Mouse (Mus musculus) thymus, adult 2 months (tissue): ENCODE data around the gene Gm32717.
"Not testable (repeated sequence)": the region's sequence is repeated elsewhere in the genome, so short reads cannot be mapped to it uniquely, and the experiment has no call there.

Source experiments
- CTCF ChIP-seq: fragments of 200-500 bp; IDR thresholded peaks from 2 replicates; pipeline ENCODE4 v1.5.1; 2012; ENCODE audit warnings: mild to moderate bottlenecking, control low read depth, low read length, moderate library complexity, borderline replicate concordance; ENCODE audit not compliant: control insufficient read depth, poor library complexity, insufficient read depth; ENCODE audit errors: extremely low read depth
- POLR2A ChIP-seq: fragments of 200-500 bp; IDR thresholded peaks from 2 replicates; pipeline ENCODE4 v1.6.1; 2012; ENCODE audit warnings: mild to moderate bottlenecking, low read length, control low read depth, moderate library complexity; ENCODE audit not compliant: control insufficient read depth, poor library complexity, insufficient read depth; ENCODE audit errors: extremely low read depth

GRCm38 (mm10) chr10:118195150-118195549 lies 45.4 kb downstream of the Gm32717 start:
- TF ChIP-seq CTCF, POLR2A: not testable (repeated sequence)
